Mouse (Mus musculus): ENCODE data around the gene Pex6. TPM values are rescaled to one million over a fixed set of nuclear protein-coding genes. Genes with fewer than 3 reads are reported as not detected.

The Pex6 gene
- polyA plus RNA-seq (2012), result 1.5 and 1.7 TPM in 2 replicates

GRCm38 (mm10) chr17:46710959-46711597 is at the start of gene Pex6:
TSS of gene Pex6 (plus strand) at chr17:46711463.
- Histone ChIP-seq H3K27me3 (ENCODE audit: control insufficient read depth) (peaks cover 4% of the 10 kb centered on the region; the same call in 1 of the 2 replicates), H3K4me3 (replicated peaks) (peak within 1 kb of the TSS; percentile 99), H3K9me3 (ENCODE audit: control insufficient read depth, low read length) (peaks cover 2% of the 10 kb centered on the region; the same call in 1 of the 2 replicates), H3K4me1 (ENCODE audit: control insufficient read depth) (peaks cover 38% of the 10 kb centered on the region), H3K36me3 (ENCODE audit: control insufficient read depth) (peaks cover 27% of the 10 kb centered on the region)
- no peak for TF ChIP-seq GATA1 (IDR thresholded peaks at IDR 0.05; ENCODE audit: low read length)
- no peak for TF ChIP-seq TAL1 (IDR thresholded peaks at IDR 0.05; ENCODE audit: low read length)

DNA sequence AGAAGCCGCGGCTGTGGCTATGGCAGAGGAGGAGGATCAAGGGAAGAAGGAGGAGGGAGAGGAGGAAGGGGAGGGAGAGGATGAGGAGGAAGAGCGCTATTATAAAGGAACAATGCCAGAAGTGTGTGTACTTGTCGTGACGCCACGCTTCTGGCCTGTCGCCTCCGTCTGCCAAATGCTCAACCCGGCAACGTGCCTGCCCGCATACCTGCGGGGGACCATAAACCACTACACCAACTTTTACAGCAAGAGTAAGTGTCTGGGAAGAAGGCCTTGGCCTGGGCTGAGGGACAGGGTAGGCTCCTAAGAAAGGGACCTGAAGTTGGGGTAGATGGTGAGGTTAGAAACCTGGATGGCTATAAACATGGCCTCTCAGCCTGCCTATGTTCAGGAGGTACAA is 49.3 kb upstream of the Pex6 start:
- no peak for TF ChIP-seq GATA1 (IDR thresholded peaks at IDR 0.05; ENCODE audit: low read length)
- TF ChIP-seq TAL1 (IDR thresholded peaks at IDR 0.05; ENCODE audit: low read length), result no peak
- no peaks in the 10 kb centered on the region for H3K9me3 ChIP-seq (ENCODE audit: control insufficient read depth, low read length)
- peaks cover 86% of the 10 kb centered on the region for H3K36me3 ChIP-seq (ENCODE audit: control insufficient read depth)
- no peak overlapping the region for H3K4me3 ChIP-seq (replicated peaks)
- H3K4me1 ChIP-seq (ENCODE audit: control insufficient read depth), result no peaks in the 10 kb centered on the region
- H3K27me3 ChIP-seq (ENCODE audit: control insufficient read depth), result no peaks in the 10 kb centered on the region

DNA sequence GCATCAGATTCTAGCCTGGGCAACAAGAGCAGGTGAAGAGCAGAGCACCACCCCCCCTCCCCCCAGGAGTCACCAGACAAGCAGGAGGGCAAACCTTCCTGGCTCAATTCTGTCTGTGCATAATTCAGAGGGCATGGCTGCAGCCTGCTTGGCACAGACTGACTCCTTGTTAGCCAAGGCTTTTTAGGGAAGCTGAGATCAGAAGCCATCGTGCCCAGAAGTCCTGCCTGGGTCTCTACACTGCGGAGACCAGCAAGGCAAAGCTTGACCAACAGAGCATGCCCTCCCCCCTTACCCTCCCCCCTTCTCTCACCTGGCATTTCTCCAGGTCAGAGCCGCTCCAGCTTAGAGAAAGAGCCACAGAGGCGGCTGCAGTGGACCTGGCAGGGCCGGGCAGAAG is 48.5 kb upstream of the Pex6 start:
- Histone ChIP-seq H3K4me3 (replicated peaks) (no peak overlapping the region), H3K27me3 (ENCODE audit: control insufficient read depth) (no peaks in the 10 kb centered on the region), H3K4me1 (ENCODE audit: control insufficient read depth) (no peaks in the 10 kb centered on the region), H3K36me3 (ENCODE audit: control insufficient read depth) (peaks cover 86% of the 10 kb centered on the region), H3K9me3 (ENCODE audit: control insufficient read depth, low read length) (no peaks in the 10 kb centered on the region)
- no peak for TF ChIP-seq TAL1 (IDR thresholded peaks at IDR 0.05; ENCODE audit: low read length)
- no peak for TF ChIP-seq GATA1 (IDR thresholded peaks at IDR 0.05; ENCODE audit: low read length)

GRCm38 (mm10) chr17:46667712-46668111 is 43.6 kb upstream of the Pex6 start:
- Histone ChIP-seq H3K4me3 (replicated peaks) (no peak overlapping the region), H3K36me3 (ENCODE audit: control insufficient read depth) (peaks cover 80% of the 10 kb centered on the region), H3K4me1 (ENCODE audit: control insufficient read depth) (peaks cover 14% of the 10 kb centered on the region), H3K9me3 (ENCODE audit: control insufficient read depth, low read length) (no peaks in the 10 kb centered on the region), H3K27me3 (ENCODE audit: control insufficient read depth) (no peaks in the 10 kb centered on the region)
- TF ChIP-seq GATA1 (IDR thresholded peaks at IDR 0.05; ENCODE audit: low read length), result no peak

DNA sequence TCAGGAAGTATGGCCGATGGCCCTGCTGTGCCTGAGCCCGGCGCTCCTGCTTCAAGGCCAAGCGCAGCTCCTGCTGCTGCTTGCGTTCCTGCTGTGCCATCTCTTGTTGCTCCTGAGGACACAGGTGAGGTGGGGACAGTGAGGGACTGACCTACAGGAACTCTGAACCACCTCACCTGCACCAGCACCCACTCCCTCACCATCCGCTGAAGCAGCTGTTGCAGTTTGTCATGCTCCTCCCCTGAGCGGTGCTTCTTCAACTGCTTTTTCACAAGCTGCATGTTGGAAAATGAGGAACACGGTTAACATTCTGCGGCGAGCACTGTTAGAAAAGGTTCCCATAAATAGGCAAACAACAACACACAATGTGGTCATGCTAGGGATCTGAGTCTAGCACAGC is 41.4 kb upstream of the Pex6 start:
- Histone ChIP-seq H3K4me1 (ENCODE audit: control insufficient read depth) (peaks cover 36% of the 10 kb centered on the region), H3K27me3 (ENCODE audit: control insufficient read depth) (no peaks in the 10 kb centered on the region), H3K36me3 (ENCODE audit: control insufficient read depth) (peaks cover 66% of the 10 kb centered on the region), H3K4me3 (replicated peaks) (no peak overlapping the region), H3K9me3 (ENCODE audit: control insufficient read depth, low read length) (no peaks in the 10 kb centered on the region)
- TF ChIP-seq GATA1 (IDR thresholded peaks at IDR 0.05; ENCODE audit: low read length), result no peak
- no peak for TF ChIP-seq TAL1 (IDR thresholded peaks at IDR 0.05; ENCODE audit: low read length)

DNA sequence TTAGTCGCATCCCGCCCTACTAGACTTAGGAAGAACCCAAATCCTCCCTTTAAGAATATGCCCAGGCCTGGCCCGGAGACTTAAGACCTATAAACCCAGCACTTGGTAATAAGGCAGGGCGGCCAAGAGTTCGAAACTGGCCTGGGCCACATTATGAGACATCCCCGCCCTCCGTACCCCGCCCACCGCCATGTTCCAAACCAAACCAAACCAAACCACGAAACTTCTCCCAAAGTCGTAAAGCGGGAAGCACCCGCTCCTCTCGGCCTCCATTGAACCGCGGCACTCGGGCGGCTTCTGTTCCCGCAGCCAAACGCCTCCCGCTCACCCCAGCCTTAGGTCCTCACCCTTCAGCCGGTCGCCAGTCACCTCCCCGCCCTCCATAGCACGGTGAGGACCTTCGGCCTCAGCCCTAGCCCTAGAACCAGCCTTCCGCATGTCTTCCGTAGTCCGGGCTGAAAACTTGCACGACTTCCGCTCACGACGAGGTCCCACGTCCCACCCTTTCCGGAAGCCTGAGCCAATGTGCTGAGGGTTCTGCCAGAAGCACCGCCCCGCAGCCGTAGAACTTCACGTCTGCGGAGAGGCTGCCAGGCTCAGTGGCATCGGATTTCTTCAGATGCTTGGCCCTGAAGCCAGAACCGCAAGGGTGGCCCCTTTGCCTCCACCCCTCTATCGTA is 37.3 kb upstream of the Pex6 start, which contains the start of gene Rrp36:
Gene Rrp36, minus strand, starts transcription at position 503 of the 680 bp plus-strand sequence.
- H3K27me3 ChIP-seq (ENCODE audit: control insufficient read depth), result no peaks in the 10 kb centered on the region
- H3K36me3 ChIP-seq (ENCODE audit: control insufficient read depth), result peaks cover 73% of the 10 kb centered on the region
- H3K4me3 ChIP-seq (replicated peaks), result peak within 1 kb of the TSS; percentile 94
- H3K9me3 ChIP-seq (ENCODE audit: control insufficient read depth, low read length), result no peaks in the 10 kb centered on the region
- H3K4me1 ChIP-seq (ENCODE audit: control insufficient read depth), result peaks cover 57% of the 10 kb centered on the region
- TF ChIP-seq TAL1 (IDR thresholded peaks at IDR 0.05; ENCODE audit: low read length), result no peak
- TF ChIP-seq GATA1 (IDR thresholded peaks at IDR 0.05; ENCODE audit: low read length), result no peak

DNA sequence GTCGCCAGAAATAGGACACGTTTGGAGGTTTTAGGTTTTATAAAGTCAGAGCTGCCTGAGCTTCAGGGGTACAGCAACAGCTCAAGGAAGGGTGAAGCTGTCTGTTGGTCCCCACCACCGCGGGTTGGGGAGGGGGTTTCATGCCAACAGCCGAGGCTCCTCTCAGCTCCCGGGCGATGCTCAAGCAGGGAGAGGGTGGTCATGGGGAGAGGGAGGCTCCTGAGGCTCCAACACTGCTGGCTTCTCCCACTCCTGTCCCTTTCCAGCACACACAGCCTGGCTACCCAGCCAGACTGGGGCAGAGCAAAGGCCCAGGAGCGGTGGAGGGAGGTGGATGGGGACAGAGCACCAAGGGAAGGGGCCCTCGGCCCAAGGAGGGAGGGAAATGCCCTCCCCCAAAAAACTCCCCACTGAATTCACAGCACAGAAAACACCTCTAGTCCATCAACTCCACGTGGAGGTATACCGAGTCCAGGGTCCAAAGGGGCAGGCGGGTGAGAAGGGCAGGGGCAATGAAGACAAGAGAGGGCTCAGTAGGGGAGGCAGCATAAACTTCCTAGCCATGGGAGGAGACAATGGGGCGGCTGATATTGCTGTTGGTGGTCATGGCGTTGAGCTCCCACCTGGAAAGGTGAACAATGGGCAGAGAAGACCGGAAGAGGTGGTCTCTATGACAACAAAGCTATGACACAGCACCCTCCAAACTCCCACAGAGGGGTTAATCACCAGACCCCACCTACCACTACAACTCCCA is 36.6 kb upstream of the Pex6 start:
- Histone ChIP-seq H3K27me3 (ENCODE audit: control insufficient read depth) (no peaks in the 10 kb centered on the region), H3K36me3 (ENCODE audit: control insufficient read depth) (peaks cover 68% of the 10 kb centered on the region), H3K4me1 (ENCODE audit: control insufficient read depth) (peaks cover 64% of the 10 kb centered on the region), H3K9me3 (ENCODE audit: control insufficient read depth, low read length) (no peaks in the 10 kb centered on the region), H3K4me3 (replicated peaks) (peak overlapping the region; percentile 94)
- TF ChIP-seq TAL1 (IDR thresholded peaks at IDR 0.05; ENCODE audit: low read length) (no peak), GATA1 (IDR thresholded peaks at IDR 0.05; ENCODE audit: low read length) (no peak)

DNA sequence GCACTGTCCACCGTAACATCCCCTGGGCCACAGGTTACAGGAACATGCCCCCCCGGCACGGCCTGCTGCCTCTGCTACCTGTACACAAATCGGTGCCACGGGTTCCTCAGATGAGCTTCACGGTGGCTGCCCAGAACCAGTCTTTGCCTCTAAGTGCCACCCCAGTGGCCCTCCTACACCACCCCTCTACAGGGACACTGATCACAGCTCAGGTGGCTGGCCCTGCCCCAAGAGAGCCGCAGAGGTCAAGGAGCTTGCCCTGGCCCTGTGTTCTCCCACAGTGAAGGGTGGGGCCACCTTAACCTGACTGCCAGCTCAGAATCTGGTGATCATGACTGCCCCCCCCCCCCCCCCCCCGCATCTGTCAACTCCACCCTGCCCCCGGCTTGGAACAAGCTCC is 32.8 kb upstream of the Pex6 start, which contains the start of gene Mea1:
Gene Mea1, plus strand, starts transcription at position 378 of the 400 bp plus-strand sequence.
- no peaks in the 10 kb centered on the region for H3K27me3 ChIP-seq (ENCODE audit: control insufficient read depth)
- H3K4me3 ChIP-seq (replicated peaks), result peak within 1 kb of the TSS; percentile 94
- H3K4me1 ChIP-seq (ENCODE audit: control insufficient read depth), result peaks cover 67% of the 10 kb centered on the region
- peaks cover 56% of the 10 kb centered on the region for H3K36me3 ChIP-seq (ENCODE audit: control insufficient read depth)
- H3K9me3 ChIP-seq (ENCODE audit: control insufficient read depth, low read length), result no peaks in the 10 kb centered on the region
- TF ChIP-seq GATA1 (IDR thresholded peaks at IDR 0.05; ENCODE audit: low read length) (no peak), TAL1 (IDR thresholded peaks at IDR 0.05; ENCODE audit: low read length) (no peak)

DNA sequence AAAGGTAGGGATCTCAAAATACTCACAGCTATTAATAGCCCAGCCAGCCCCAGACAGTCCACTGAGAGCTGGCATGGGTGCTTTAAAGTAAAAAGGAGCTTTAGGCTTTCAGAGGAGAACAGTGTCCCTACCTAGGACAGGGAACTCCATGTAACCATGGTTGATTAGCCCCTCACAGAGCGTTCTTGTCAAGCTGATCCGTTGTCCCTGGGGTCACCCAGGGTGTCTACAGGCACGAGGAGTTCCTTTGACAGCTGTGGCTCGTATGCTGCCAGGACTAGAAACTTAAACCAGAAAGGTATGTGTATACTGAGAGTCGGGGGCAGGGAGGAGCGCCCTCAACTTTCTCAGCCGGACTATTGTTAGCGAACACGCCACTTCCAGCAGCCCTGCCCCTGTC is 32.4 kb upstream of the Pex6 start:
- no peak for TF ChIP-seq TAL1 (IDR thresholded peaks at IDR 0.05; ENCODE audit: low read length)
- no peak for TF ChIP-seq GATA1 (IDR thresholded peaks at IDR 0.05; ENCODE audit: low read length)
- Histone ChIP-seq H3K4me1 (ENCODE audit: control insufficient read depth) (peaks cover 62% of the 10 kb centered on the region), H3K27me3 (ENCODE audit: control insufficient read depth) (no peaks in the 10 kb centered on the region), H3K4me3 (replicated peaks) (peak overlapping the region; percentile 94), H3K9me3 (ENCODE audit: control insufficient read depth, low read length) (no peaks in the 10 kb centered on the region), H3K36me3 (ENCODE audit: control insufficient read depth) (peaks cover 61% of the 10 kb centered on the region)

All from erythroblast, embryonic 14.5 days (primary cell).